Mouse (Mus musculus) G1E (cell line): ENCODE measurements around the gene Gm4871. TPM values are rescaled to one million over a fixed set of nuclear protein-coding genes. Genes with fewer than 3 reads are reported as not detected.

ENCODE experiments used
- ATAC-seq: 2 replicates; pipeline ENCODE4 v1.8.0; 2016; ENCODE audit warnings: mild to moderate bottlenecking; ENCODE audit not compliant: insufficient number of reproducible peaks, poor library complexity, low FRiP score, severe bottlenecking; ENCODE audit errors: extremely low read depth
- DNase-seq: peaks from one replicate; pipeline ENCODE4 v3.0.0; 2012; ENCODE audit warnings: low spot score
- H3K27me3 ChIP-seq: 2 replicates; pipeline ENCODE4 v1.6.1; 2012; ENCODE audit warnings: mild to moderate bottlenecking, low read length, inconsistent platforms; ENCODE audit not compliant: insufficient read depth
- H3K36me3 ChIP-seq: replicated peaks from 2 replicates; pipeline ENCODE3; 2012; ENCODE audit warnings: mild to moderate bottlenecking, inconsistent platforms
- H3K4me1 ChIP-seq: 2 replicates; pipeline ENCODE4 v1.6.1; 2012; ENCODE audit warnings: low read depth, low read length, inconsistent platforms, mixed read lengths; ENCODE audit not compliant: insufficient read depth
- H3K4me3 ChIP-seq: 2 replicates; pipeline ENCODE4 v1.5.1; 2012; ENCODE audit warnings: low read depth, mild to moderate bottlenecking, inconsistent platforms, low read length, moderate library complexity, mixed read lengths
- H3K9me3 ChIP-seq: replicated peaks from 2 replicates; pipeline ENCODE4 v1.6.1; 2012; ENCODE audit warnings: inconsistent platforms
- CTCF ChIP-seq: IDR thresholded peaks from 2 replicates; pipeline ENCODE4 v1.5.1; 2012; ENCODE audit warnings: low read depth, low read length, inconsistent platforms, mixed read lengths
- GATA1 ChIP-seq: IDR thresholded peaks from 2 replicates; pipeline ENCODE4 v1.6.1; 2012; ENCODE audit warnings: borderline replicate concordance, low read length, inconsistent platforms, mixed read lengths
- GATA2 ChIP-seq: IDR thresholded peaks from 2 replicates; pipeline ENCODE4 v1.6.1; 2012; ENCODE audit warnings: low read depth, low read length, inconsistent platforms, borderline replicate concordance
- POLR2AphosphoS5 ChIP-seq: IDR thresholded peaks from 2 replicates; pipeline ENCODE4 v1.6.1; 2012; ENCODE audit warnings: low read depth, low read length, inconsistent platforms; ENCODE audit not compliant: insufficient replicate concordance
- TAL1 ChIP-seq: conservative IDR thresholded peaks from 2 replicates; pipeline ENCODE4 v1.6.1; 2012; ENCODE audit warnings: low read depth, low read length, inconsistent platforms, mixed read lengths
- polyA plus RNA-seq: library from polyadenylated mRNA; stranded (reverse); fragments of >175 nt; gene quantifications from 2 replicates; pipeline ENCODE4 v1.2.3, GENCODE M21; 2012
- total RNA-seq, 2 experiments: library from RNA; stranded (forward) in 1 of 2; stranded (reverse) in 1 of 2; fragments of 200-1000 nt in 1 of 2; fragments of >200 nt in 1 of 2; fragmentation: Nextera tagmentation in 1 of 2; gene quantifications; 2 replicates each; pipeline ENCODE4 v1.2.3; 2014 to 2017

The Gm4871 gene
- total and polyA plus RNA-seq, 3 experiments = not detected

DNA sequence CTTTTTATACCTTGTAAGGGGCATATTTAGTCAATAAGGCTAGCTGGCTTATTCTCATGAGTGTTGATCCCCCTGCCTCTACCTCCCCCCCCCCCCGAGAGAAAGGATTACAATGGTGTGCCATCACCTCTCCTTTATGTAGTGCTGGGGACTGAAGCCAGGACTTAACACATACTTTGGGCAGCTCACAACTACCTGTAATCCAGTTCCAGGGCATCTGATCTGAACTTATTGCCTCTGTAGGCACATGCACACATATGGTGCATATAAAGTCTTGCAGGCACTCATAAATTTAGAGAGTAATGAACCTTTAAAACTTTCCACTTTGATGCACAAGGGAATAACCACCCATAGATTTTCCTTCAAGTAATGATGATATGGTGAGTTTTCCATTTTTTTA is 18.3 kb downstream of the Gm4871 start:
- no peaks in the 10 kb centered on the region for H3K27me3 ChIP-seq
- DNase-seq (no peak), ATAC-seq (no peak)
- no peaks in the 10 kb centered on the region for H3K36me3 ChIP-seq
- H3K9me3 ChIP-seq = no peaks in the 10 kb centered on the region
- H3K4me3 ChIP-seq = no peak overlapping the region
- TF ChIP-seq GATA2 = no peak
- TF ChIP-seq POLR2AphosphoS5 = no peak
- TF ChIP-seq TAL1 = no peak
- TF ChIP-seq CTCF = no peak
- no peak for TF ChIP-seq GATA1
- no peaks in the 10 kb centered on the region for H3K4me1 ChIP-seq

DNA sequence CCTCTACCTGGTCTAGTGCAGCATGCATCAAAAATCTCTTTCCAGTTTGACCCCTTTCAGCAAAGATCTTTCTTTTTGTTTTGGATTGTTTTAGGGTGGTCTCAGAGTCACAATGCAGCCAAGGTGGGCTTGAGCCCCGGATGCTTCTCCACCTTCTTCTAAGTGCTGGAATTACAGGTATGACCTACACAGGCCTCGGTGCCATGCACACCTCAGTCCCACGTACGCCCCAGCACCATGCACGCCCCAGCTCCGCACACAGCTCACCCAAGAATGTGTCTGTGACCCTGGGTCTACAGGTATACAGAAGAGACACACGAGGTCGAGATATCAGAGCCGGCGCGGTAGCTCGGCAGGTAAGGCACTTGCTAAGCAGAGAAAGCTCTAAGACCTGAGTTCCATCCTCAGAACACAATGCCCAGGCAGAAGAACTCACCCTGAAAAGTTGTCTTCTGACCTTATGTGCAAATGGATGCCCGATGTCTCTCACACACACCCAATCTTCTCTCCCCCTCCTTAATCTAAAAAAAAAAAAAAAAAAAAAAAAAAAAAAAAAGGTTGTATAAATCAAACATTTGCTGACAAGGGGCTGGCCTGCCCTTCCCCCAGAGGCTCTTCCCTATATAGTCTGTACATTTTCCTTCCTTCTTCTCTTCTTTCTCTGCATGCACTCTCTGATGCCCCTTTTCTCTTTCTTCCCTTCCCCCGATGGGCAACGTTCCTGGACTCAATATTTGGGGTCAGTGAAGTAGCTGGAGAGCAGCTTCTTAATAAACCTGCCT is 23.5 kb downstream of the Gm4871 start:
- no peak overlapping the region for H3K4me3 ChIP-seq
- no peaks in the 10 kb centered on the region for H3K9me3 ChIP-seq
- no peaks in the 10 kb centered on the region for H3K36me3 ChIP-seq
- no peak for DNase-seq
- peaks cover 6% of the 10 kb centered on the region; the same call in 1 of the 2 replicates for H3K27me3 ChIP-seq
- no peaks in the 10 kb centered on the region for H3K4me1 ChIP-seq
- ATAC-seq = no peak
- TF ChIP-seq GATA2 = no peak
- TF ChIP-seq TAL1 = no peak
- no peak for TF ChIP-seq GATA1

DNA sequence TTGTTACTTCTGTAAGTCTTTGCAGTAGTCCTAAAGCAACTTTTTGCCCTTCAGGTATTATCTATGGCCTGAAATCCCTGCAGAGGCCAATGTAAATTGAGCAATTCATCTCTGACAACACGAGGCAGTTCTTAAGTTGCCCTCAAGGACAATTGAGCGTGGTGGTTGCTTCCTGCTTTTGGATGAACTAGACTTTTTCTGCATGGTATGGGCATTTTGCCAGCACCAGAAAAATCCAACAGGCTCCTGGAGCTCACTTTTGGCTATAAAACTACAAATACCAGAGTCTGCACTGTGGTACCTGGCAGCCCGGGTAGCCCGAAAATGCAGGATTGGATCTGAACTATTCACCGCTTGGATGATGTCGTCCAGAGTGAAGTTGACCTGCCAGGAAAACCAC is 27.0 kb downstream of the Gm4871 start:
- Histone ChIP-seq H3K36me3 (no peaks in the 10 kb centered on the region), H3K4me3 (no peak overlapping the region), H3K27me3 (peaks cover 6% of the 10 kb centered on the region; the same call in 1 of the 2 replicates), H3K4me1 (no peaks in the 10 kb centered on the region), H3K9me3 (no peaks in the 10 kb centered on the region)
- TF ChIP-seq GATA1 = no peak
- no peak for TF ChIP-seq CTCF
- TF ChIP-seq GATA2 = no peak
- no peak for TF ChIP-seq POLR2AphosphoS5
- no peak for TF ChIP-seq TAL1
- DNase-seq = no peak
- ATAC-seq = no peak

DNA sequence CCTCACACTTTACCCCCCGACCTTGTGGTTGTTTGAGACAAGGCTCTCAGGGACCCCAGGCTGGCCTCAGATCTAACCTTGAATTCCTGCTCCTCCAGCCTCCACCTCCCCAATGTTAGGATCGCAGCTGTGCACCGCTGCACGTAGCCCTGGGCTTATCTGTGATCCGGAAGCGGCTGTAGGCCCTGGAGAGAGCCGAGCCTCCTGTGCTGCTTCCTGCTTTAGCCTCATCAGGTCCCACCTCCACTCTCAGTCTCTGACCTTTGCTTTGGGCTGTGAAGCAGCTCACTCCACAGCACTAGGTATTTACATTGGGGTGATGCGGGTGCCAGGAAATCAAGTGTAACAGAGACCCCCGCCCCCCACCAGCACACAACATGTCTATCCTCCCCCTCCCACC is 28.1 kb downstream of the Gm4871 start:
- Histone ChIP-seq H3K4me3 (no peak overlapping the region), H3K4me1 (no peaks in the 10 kb centered on the region), H3K9me3 (no peaks in the 10 kb centered on the region), H3K36me3 (no peaks in the 10 kb centered on the region), H3K27me3 (peaks cover 6% of the 10 kb centered on the region; the same call in 1 of the 2 replicates)
- TF ChIP-seq GATA2 = no peak
- no peak for TF ChIP-seq TAL1
- TF ChIP-seq POLR2AphosphoS5 = no peak
- TF ChIP-seq GATA1 = no peak
- TF ChIP-seq CTCF = no peak
- DNase-seq (no peak), ATAC-seq (no peak)

DNA sequence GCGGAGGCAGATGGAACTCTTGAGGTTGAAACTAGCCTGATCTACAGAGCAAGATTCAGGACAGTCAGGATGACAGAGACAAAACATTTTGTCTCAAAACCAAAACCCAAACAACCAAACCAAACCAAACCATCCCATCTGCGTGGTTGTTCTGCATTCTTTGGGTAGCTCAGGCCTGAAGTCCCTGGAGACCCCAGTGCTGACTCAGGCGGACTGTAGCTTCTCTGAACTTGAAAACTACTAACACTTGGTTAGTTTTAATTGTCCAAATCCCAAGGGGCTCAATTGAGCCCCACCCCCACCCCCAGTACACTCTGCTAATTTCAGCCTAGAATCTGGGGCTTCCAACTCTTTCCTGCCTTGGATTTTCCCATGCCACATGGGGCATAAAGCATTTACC is 29.2 kb downstream of the Gm4871 start:
- peaks cover 3% of the 10 kb centered on the region; the same call in 1 of the 2 replicates for H3K27me3 ChIP-seq
- TF ChIP-seq GATA1 = no peak
- TF ChIP-seq GATA2 = no peak
- DNase-seq = no peak

DNA sequence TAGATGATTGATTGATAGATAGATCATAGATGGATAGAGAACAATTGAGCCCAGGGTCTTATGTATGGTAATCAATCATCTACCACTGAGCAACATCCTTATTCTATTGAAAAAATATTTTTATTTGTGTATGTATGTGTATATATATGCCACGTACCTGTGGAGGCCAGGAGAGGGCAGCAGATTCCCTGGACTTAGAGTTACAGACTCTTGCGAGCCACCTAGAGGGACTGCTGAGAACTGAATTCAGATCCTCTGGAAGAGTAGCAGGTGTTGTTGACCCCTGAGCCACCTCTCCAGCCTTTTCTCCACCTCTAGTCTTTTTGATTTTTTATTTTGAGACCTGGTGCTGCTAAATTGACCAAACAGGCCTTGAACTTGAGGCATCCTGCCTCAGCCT is 34.1 kb downstream of the Gm4871 start:
- TF ChIP-seq TAL1 (no peak), POLR2AphosphoS5 (no peak), CTCF (no peak)
- no peaks in the 10 kb centered on the region for H3K36me3 ChIP-seq
- DNase-seq = no peak
- no peaks in the 10 kb centered on the region for H3K9me3 ChIP-seq
- H3K4me3 ChIP-seq = no peak overlapping the region
- ATAC-seq = peak; percentile 28; the same call in 1 of the 2 replicates
- H3K27me3 ChIP-seq = no peaks in the 10 kb centered on the region
- no peaks in the 10 kb centered on the region for H3K4me1 ChIP-seq

More for the DNA sequence above, 29.2 kb downstream of the Gm4871 start:
- no peak overlapping the region for H3K4me3 ChIP-seq
- no peaks in the 10 kb centered on the region for H3K9me3 ChIP-seq
- no peaks in the 10 kb centered on the region for H3K4me1 ChIP-seq
- no peak for ATAC-seq
- H3K36me3 ChIP-seq = no peaks in the 10 kb centered on the region

DNA sequence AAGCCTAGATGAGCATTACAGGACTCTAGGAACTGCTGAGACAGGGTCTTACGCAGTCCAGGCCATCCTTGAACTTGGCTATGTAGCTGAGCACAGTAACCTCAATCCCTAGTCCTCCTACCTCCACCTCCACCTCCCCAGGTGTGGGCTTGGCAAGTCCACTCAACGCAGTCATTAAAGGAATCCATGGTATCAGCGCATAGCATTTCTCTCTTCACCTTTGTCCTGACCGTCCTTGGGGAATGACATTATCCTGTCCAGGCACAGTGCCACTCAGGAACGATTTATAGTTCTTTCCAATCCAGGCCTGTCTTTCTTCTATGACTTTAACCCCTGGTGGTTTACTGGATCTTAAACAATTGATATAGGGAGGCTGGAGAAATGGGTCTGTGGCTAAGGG is 42.1 kb downstream of the Gm4871 start:
- H3K4me1 ChIP-seq = no peaks in the 10 kb centered on the region
- ATAC-seq = no peak
- H3K27me3 ChIP-seq = no peaks in the 10 kb centered on the region
- H3K36me3 ChIP-seq = no peaks in the 10 kb centered on the region
- DNase-seq = no peak
- H3K4me3 ChIP-seq = no peak overlapping the region
- no peaks in the 10 kb centered on the region for H3K9me3 ChIP-seq
- TF ChIP-seq POLR2AphosphoS5 (no peak), TAL1 (no peak), GATA2 (no peak), CTCF (no peak), GATA1 (no peak)
